Mouse (Mus musculus) left cerebral cortex, postnatal 36 days (tissue): ENCODE measurements around the gene Fam83b. TPM values are rescaled to one million over a fixed set of nuclear protein-coding genes. Genes with fewer than 3 reads are reported as not detected.
A peak's percentile ranks its signal among the peaks of the same experiment; 100 is the strongest.

ENCODE experiments used
- DNase-seq, 2 experiments: peaks; one replicate each; pipeline ENCODE4 v3.0.0; 2021 to 2022; ENCODE audit warnings: low spot score in 2 of 2, mixed read lengths in 1 of 2
- intact Hi-C: fragments of 180-260 bp; cut with DNase I; formaldehyde crosslinking; loops from one replicate; pipeline ENCODE4 v1.15.1; 2025
- total RNA-seq, 2 experiments: library from RNA; stranded (reverse); gene quantifications; 2 replicates each; pipeline ENCODE4 v1.2.3; 2021

Gene Fam83b
- total RNA-seq, 2 experiments from 2014 or later = 0.30 TPM; not detected in 1

DNA sequence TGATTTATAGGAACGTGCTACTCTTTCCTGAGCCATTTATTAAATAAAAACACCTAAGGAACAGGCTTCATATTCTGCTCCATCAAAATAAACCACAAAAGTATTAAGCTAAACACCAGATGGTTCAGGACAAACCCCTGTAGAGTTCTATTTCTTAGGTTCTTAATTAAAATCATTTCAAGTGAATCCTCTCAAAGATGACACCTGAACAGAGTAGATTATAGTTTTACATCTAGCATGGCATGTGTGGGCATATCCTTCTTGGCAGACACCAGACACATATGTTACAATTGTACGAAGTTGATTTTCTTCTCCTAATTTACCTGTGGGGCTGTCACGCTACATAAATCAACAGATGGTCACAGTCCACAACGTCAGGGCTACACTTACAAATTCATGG lies 35.5 kb downstream of the Fam83b start:
- DNase-seq = peak in 1 of 2 experiments; percentile 4
- intact Hi-C loops = no loop called here

DNA sequence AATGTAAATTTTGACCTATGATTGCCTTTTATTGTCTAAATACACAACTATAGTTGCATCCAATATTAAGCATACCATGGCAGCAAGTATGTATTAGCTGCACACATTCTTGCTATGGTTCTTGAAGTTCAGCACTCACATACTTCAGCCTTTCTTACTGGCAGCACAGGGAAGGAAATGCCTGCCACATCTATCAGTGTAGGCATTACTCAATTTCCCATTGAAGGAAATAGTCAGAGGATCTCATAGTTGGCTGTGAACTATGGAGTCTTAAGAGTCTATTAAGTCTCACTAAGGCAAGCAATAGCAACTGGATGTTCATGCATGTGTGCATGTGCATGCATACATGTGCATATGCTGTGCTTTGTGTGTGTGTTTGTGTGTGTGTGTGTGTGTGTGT lies 41.3 kb downstream of the Fam83b start:
- intact Hi-C loops = no loop called here
- no peak for DNase-seq

DNA sequence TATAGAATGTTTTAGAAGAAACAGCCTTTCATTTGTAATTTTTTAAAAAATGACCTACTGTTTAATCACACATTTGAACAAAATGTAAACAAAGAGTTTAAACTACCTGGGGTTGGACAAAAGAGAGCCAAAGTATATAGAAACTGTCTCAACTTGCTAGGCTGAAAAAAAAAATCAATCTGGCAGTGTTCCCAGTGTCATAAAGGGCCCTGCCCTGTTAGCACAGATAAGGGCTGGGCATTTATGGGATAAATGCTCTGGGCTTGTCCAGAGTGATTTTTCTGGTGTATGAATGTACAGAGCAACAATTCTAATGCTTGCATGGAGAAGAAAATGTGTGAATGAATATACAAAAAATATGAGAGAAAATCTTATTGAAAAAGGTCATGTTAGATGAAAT lies 43.8 kb downstream of the Fam83b start:
- intact Hi-C loops = no loop called here
- no peak for DNase-seq

DNA sequence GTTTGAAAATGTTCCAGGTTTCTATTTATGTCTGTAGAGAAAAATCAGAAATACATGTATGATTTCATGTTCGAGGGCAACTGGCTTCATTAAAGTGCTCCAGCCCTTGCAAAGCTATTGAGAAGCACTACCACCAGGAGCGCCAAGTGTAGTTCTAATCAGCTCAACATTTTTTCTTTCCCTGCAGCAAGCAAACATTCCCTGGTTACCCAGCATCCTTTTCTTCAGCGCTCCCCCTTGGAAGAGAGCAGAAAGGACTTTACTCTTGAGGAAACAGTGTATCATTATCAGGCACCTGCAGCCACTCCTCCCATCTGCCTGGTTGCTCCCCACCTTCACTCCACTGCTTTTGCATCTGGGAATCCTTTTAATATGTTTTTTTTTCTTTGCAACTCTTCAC lies 45.3 kb downstream of the Fam83b start:
- intact Hi-C loops = no loop called here
- DNase-seq = no peak

DNA sequence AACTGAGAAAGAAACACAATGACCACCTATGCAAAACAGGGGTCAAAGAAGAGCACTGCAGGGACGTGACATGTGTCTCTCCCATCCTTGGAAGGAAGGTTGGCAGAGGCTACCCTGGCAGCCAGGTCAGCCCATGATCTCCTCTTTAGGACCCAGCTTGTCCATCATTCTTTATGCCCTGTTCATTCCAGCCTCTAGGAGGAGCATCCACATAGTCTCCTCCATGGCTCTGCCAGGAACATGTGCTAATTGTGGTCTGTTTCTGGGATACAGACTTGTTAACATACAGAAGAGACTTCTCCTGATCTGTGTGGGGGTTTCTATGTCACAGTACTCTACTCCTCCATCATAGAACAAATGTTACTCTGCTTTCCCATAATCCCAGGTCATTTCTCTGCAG lies 48.3 kb downstream of the Fam83b start:
- intact Hi-C loops = no loop called here
- DNase-seq = no peak

DNA sequence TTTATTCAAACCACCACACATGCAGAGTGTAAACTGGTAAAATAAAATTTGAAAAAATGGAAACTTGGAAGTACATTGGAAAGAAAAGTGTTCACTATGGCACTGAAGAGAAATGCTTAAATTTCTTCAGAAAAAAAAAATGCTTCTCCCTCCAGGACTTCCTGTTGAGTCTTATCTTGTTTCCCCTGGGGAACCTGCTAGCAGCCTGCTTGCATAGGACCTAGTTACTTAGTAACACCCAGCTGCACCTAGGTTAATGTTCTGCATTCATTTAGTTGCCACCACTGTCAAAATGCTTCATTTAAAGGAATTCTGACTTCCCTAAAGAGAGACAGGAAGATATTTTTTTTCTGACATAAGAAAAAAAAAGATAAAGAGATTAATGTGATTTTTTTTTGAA lies 61.3 kb downstream of the Fam83b start:
- DNase-seq = no peak
- intact Hi-C loops = no loop called here

DNA sequence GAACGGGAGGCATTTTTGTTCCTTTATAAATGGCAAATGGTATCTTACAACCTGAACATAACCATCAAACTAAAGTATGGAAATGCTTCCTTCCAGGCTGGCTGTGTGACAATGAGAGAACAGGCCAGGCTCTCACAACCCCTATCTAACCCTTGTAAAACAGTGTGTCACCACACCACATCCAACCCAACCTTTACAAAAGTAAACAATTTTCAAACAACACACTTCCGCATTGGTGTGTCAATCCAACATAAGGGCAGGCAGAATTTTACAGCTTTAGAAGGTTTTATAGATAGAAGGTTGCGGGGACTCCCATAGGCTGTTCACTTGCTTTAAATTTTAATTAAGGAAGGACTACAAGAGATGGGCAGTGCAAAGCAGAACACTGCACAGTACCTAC lies 77.2 kb downstream of the Fam83b start:
- DNase-seq = no peak
- intact Hi-C loops = no loop called here

DNA sequence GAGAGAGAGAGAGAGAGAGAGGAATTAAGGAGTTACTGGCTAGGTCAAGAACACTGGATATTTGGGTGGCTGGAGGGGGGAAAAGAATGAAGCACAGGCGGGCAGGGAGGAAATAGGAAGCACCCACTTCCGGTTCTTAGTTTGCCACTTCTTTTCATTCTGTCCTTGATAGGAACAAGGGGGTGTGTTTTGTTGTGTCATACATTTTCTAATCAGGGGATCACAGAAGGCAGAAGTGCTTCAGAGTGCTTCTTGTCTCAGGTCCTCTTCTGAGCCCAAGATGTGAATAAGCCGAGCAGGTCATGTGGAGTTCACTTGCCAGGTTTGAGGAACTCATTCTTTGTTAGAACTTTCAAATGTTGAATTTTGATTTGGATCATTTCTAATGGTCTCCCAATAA lies 86.8 kb downstream of the Fam83b start:
- no peak for DNase-seq
- intact Hi-C loops = no loop called here

DNA sequence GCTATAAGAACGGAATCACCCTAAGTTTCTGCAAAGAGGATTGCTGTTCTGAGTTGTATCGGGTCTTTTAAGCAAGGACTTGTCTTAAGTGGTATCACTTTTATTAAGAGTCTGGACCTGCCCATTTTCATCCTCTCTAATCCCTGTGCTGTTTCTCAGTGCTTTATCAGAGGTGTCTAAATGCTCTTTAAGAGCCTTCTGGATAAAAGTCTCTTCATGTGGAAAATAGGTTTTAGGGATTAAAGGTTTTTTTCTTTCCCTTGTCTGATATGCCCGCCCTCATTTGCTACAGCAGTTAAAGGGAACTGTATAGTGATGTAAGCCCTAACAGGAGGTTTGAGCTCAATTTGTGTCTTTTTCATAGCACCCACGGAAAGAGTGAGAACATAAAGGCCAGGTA lies 97.4 kb downstream of the Fam83b start:
- no peak for DNase-seq
- intact Hi-C loops = no loop called here

DNA sequence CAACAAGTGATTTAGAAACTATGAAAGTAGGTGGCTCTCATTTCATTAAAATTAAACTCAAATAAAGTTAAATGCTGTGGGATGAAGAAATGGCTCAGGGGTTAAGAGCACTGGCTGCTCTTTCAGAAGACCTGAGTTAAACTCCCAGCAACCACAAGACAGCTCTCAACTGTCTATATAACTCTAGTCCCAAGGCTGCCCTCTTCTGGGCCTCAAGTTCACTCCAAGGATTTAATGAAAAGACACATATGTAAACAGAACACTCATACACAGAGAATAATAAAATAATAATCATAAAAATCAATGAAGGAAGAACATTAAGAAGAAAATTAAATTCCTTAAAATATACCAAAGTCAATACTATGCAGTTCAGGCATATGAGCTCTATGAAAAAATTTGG lies 105.4 kb downstream of the Fam83b start:
- intact Hi-C loops = no loop called here
- DNase-seq = no peak

DNA sequence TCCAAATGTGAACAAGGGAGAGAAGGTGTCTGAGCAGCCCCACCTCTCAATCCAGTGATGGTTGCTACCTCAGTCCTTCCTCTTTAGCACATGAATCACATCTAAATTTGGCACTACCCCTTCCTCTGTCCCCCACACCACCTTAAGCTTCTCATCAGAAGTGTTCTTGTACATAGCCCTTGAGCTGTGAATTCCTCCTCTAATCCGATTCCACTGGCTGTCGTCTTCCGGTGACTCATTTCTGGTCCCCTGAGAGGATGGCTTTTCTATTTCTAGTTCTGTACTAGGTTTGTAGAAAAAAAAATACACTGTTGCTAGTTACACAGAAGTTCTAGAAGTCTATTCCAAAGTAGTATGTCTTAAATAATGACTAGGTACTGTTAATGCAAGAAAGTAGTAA lies 111.2 kb downstream of the Fam83b start:
- DNase-seq = no peak

More for the DNA sequence above, 111.2 kb downstream of the Fam83b start:
- intact Hi-C loops = no loop called here

Other genes with a start within 250 kb of the Fam83b start
- 1 to 10 TPM; 2.0 to 2.9 TPM for gene Hcrtr2, start 243.3 kb downstream of the Fam83b start, total RNA-seq